Mouse (Mus musculus) liver, embryonic 15.5 days (tissue): ENCODE data around the gene Zc3hav1l. TPM values are rescaled to one million over a fixed set of nuclear protein-coding genes. Genes with fewer than 3 reads are reported as not detected.

Source experiments
- ATAC-seq: fragments of 200-750 bp; cut with Nextera tagmentation; 2 replicates; pipeline ENCODE4 v1.8.0; 2017; ENCODE audit warnings: moderate number of reproducible peaks, mild to moderate bottlenecking, moderate library complexity; ENCODE audit not compliant: insufficient read depth
- H3K27ac ChIP-seq: fragments of 300-500 bp; sonication (generic); replicated peaks from 2 replicates; pipeline ENCODE4 v1.5.1; 2015; ENCODE audit warnings: mild to moderate bottlenecking, inconsistent platforms
- H3K27me3 ChIP-seq: fragments of 300-500 bp; sonication (generic); 2 replicates; pipeline ENCODE4 v1.6.1; 2015; ENCODE audit warnings: mild to moderate bottlenecking, inconsistent platforms
- H3K36me3 ChIP-seq: fragments of 300-500 bp; sonication (generic); replicated peaks from 2 replicates; pipeline ENCODE4 v1.6.1; 2015; ENCODE audit warnings: moderate library complexity, mild to moderate bottlenecking, inconsistent platforms
- H3K4me1 ChIP-seq: fragments of 300-500 bp; sonication (generic); replicated peaks from 2 replicates; pipeline ENCODE4 v1.6.1; 2015; ENCODE audit warnings: inconsistent platforms
- H3K4me2 ChIP-seq: fragments of 300-500 bp; sonication (generic); 2 replicates; pipeline ENCODE4 v1.6.1; 2015; ENCODE audit warnings: moderate library complexity, mild to moderate bottlenecking, inconsistent platforms
- H3K4me3 ChIP-seq: fragments of 300-500 bp; sonication (generic); replicated peaks from 2 replicates; pipeline ENCODE4 v1.5.1; 2015; ENCODE audit warnings: mild to moderate bottlenecking, inconsistent platforms
- H3K9ac ChIP-seq: fragments of 300-500 bp; sonication (generic); 2 replicates; pipeline ENCODE4 v1.6.1; 2015; ENCODE audit warnings: moderate library complexity, mild to moderate bottlenecking, inconsistent platforms
- H3K9me3 ChIP-seq: fragments of 300-500 bp; sonication (generic); replicated peaks from 2 replicates; pipeline ENCODE4 v1.6.1; 2016; ENCODE audit warnings: inconsistent platforms
- WGBS: fragments of 180-500 bp; shearing (Covaris S2); methylation state at CpG from one replicate; pipeline ENCODE4 v1.1.7; 2015; ENCODE audit warnings: mixed read lengths; ENCODE audit not compliant: insufficient replicate concordance; 5-methylcytosine and 5-hydroxymethylcytosine counted together
- polyA plus RNA-seq: library from polyadenylated mRNA; unstranded; fragments of >200 nt; fragmentation: Nextera tagmentation; extraction: Ambion mirVana; gene quantifications from 2 replicates; pipeline ENCODE4 v1.2.1, GENCODE M21; 2015

Zc3hav1l gene
- polyA plus RNA-seq, 1 experiment from 2014 or later = 1.4 TPM

DNA sequence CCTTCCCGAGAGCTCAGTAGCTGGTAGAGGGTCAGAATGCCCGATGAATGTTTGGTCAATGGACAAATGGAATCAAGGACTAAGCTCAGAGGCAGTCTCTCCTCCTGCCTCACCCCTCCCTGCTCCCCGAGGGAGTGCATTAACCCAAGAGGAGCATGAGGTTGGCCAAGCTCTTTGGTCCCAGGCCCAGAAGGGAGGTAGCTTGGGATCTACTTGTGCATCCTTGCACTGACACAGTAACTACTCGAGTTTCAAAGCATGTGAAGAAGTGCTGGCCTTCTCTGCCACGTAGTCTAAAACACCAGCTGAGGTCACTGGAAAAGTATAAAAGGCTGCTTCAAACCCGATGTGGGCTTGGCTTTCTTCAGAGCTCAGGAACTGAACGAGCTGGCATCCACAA is 34.6 kb downstream of the Zc3hav1l start:
- Histone ChIP-seq H3K36me3 (no peaks in the 10 kb centered on the region), H3K4me2 (no peak overlapping the region), H3K27me3 (no peaks in the 10 kb centered on the region), H3K4me3 (no peak overlapping the region), H3K27ac (no peak overlapping the region), H3K9me3 (no peaks in the 10 kb centered on the region), H3K9ac (no peak overlapping the region), H3K4me1 (no peaks in the 10 kb centered on the region)
- ATAC-seq = no peak
- 51% methylated on average over 7 of the region's 7 CpGs for WGBS

DNA sequence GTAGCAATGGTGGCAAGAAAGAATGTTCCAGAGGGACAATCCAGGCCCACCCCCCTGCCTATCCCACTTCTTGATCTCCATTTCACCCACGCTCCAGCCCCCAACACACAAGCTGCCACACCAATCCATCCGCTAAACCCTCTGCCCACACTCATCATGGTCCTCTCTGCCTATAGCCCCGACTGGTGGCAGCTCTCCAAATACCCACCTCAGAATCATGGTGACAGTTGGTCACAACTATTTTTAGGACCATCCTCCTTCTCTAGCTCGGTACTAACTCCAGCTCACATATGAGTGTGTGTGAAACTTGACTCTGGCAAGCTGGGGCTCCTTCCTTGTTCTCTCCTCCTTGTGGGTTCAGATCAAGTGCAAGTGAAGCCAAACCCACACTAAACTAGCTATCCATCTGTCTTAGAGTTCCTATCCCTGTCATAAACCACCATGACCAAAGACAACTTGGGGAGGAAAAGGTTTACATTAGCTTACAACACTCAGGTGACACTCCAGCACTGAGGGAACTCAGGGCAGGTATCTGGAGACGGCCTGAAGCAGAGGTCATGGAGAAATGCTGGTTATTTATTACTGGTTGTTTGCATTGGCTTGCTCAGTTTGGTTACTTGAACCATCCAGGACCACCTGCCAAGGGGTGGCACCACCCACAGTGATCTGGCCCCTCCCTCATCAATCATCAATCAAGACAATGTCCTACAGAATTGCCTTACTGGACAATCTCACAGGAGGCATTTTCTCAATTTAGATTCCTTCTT is 35.5 kb downstream of the Zc3hav1l start:
- WGBS = 43% methylated on average over 5 of the region's 5 CpGs
- no peaks in the 10 kb centered on the region for H3K36me3 ChIP-seq
- no peak overlapping the region for H3K27ac ChIP-seq
- no peaks in the 10 kb centered on the region for H3K9me3 ChIP-seq
- no peaks in the 10 kb centered on the region for H3K4me1 ChIP-seq
- H3K27me3 ChIP-seq = no peaks in the 10 kb centered on the region
- H3K4me2 ChIP-seq = no peak overlapping the region
- H3K9ac ChIP-seq = no peak overlapping the region
- H3K4me3 ChIP-seq = no peak overlapping the region
- no peak for ATAC-seq

DNA sequence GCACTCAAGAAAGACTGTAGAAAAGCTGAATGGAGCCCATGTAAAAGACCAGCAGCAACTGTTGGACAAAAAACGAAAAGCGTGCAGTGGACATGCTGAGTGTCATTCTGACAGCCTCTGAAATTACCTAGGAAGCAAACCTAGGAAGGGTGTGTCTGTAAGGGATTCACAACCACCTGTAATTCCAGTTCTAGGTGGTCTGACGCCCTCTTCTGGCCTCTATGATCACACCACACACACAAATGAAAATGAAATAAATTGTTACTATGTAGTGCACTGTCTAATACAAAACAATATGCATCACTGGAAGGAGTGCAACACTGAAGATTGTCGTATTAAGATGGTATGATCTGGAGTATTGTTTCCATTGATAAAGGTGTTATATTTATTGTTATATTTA is 37.2 kb downstream of the Zc3hav1l start:
- no peaks in the 10 kb centered on the region for H3K27me3 ChIP-seq
- no peak overlapping the region for H3K4me2 ChIP-seq
- H3K36me3 ChIP-seq = no peaks in the 10 kb centered on the region
- 55% methylated on average over 4 of the region's 4 CpGs for WGBS
- no peaks in the 10 kb centered on the region for H3K4me1 ChIP-seq
- no peak for ATAC-seq
- no peaks in the 10 kb centered on the region for H3K9me3 ChIP-seq
- no peak overlapping the region for H3K4me3 ChIP-seq
- H3K9ac ChIP-seq = no peak overlapping the region
- no peak overlapping the region for H3K27ac ChIP-seq

DNA sequence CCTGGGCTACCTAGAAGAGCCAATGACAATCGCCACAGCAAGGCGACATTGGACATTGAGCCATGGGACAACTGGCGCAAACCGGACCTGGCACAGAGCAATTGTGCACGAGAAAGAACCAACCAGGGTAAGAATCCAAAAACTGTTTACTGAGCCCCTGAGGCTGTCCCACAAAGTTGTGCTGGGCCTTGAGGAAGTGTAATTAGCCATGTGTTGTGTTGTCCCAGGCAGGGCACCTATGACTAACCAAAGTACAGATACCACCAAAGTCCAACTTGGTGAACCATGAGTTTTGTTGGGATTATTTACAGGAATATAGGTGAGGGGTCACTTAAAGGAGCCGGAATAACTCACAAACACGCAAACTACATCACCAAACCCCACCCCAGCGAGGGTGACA is 41.6 kb downstream of the Zc3hav1l start:
- WGBS = 73% methylated on average over 8 of the region's 8 CpGs
- no peaks in the 10 kb centered on the region for H3K36me3 ChIP-seq
- H3K27me3 ChIP-seq = peaks cover 29% of the 10 kb centered on the region
- no peak overlapping the region for H3K27ac ChIP-seq
- no peak for ATAC-seq
- H3K9ac ChIP-seq = no peak overlapping the region
- H3K9me3 ChIP-seq = no peaks in the 10 kb centered on the region
- no peak overlapping the region for H3K4me2 ChIP-seq
- H3K4me1 ChIP-seq = peaks cover 13% of the 10 kb centered on the region
- no peak overlapping the region for H3K4me3 ChIP-seq

DNA sequence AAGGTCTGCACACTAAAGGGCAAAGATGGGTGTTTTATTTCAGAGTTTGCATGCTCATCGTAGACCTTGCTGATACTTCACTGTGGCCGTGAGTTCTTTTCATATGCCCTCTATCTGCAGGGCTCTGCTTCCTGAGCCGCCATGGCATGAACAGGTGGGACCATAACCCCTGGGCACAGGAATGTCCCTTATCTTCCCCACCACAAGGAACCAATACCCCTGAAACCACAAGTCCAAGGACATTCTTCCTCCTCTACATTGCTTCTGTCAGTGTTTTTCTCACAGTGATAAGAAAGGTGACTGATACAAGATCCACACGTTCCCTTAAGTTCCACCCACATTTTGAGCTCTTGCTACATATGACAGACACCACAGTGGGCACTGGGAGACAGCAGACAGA is 42.3 kb downstream of the Zc3hav1l start:
- no peak overlapping the region for H3K4me2 ChIP-seq
- no peak for ATAC-seq
- peaks cover 13% of the 10 kb centered on the region for H3K4me1 ChIP-seq
- WGBS = 38% methylated on average over 4 of the region's 4 CpGs
- no peak overlapping the region for H3K9ac ChIP-seq
- no peak overlapping the region for H3K27ac ChIP-seq
- peaks cover 36% of the 10 kb centered on the region for H3K27me3 ChIP-seq
- no peaks in the 10 kb centered on the region for H3K9me3 ChIP-seq
- H3K36me3 ChIP-seq = no peaks in the 10 kb centered on the region
- no peak overlapping the region for H3K4me3 ChIP-seq

DNA sequence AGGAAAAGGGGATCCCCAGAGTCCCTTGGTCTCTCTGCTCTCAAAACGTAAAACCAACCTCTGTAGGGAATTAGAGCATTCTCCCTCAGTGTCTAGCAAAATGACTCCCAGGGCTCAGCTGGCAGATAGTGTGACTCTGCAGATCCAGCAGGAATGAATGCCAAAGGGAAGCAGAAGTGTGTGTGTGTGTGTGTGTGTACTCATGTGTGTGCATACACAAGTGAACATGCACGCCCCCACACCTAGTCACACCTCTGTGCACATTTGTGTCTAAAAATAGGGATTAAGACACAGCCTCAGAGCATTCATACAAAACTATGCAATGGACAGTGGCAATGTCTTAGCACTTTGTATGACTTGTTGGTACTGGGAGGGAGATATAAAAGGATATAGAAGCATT is 43.3 kb downstream of the Zc3hav1l start:
- no peak overlapping the region for H3K4me2 ChIP-seq
- H3K4me3 ChIP-seq = no peak overlapping the region
- no peak overlapping the region for H3K27ac ChIP-seq
- no peaks in the 10 kb centered on the region for H3K36me3 ChIP-seq
- no peak for ATAC-seq
- peaks cover 13% of the 10 kb centered on the region for H3K4me1 ChIP-seq
- H3K9ac ChIP-seq = no peak overlapping the region
- no peaks in the 10 kb centered on the region for H3K9me3 ChIP-seq
- WGBS = 69% methylated on average over 2 of the region's 2 CpGs
- peaks cover 42% of the 10 kb centered on the region for H3K27me3 ChIP-seq

DNA sequence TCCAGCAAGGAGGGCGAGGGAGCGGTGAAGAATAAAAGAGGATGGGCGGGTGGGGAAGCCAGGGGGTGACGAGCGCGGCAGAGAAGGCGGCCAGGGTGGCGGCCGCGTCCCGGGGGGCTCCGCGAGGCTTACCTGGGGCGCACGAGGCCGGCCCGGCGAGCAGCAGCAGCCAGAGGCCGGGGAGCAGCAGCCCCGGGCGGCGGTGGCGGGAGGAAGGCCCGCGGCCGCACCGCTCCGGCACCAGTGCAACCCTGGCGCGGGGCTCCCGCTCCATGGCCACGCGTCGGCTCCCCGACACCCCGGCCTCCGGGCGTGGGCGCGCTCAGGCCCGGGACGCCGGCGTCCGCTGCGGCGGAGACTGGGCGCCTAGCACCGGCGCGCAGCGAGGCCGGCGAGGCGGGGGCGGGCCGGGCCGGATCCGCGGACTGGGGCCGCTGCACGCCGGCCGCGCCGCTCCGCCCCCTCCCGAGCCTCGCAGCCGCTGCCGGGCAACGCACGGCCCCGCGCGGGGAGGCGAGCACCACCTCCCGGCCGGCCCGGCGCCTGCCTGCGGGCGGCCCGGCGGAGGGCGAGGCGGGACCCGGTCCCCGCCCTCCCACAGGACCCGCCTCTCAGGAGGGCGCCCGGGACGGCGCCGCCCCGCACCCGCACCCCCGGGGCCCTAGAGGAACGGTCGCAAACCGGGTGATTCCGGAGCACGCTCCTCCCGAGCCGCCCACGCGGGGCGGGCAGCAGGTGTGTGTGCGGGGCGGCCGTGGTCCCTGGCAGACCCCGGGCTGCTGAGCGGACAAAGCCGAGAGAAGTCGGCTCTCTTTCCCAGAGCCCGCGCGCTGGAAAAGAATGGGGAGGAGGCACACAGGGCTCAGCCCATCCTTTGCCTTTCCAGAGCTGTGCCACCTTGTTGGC is 45.1 kb downstream of the Zc3hav1l start, which contains the start of gene D630045J12Rik:
Gene D630045J12Rik, minus strand, starts transcription at position 274 of the 906 bp plus-strand sequence.
- Histone ChIP-seq H3K4me3 (peak within 1 kb of the TSS; percentile 65), H3K9me3 (no peaks in the 10 kb centered on the region), H3K27me3 (peaks cover 42% of the 10 kb centered on the region), H3K4me1 (peaks cover 13% of the 10 kb centered on the region), H3K9ac (peak within 1 kb of the TSS; percentile 39; the same call in 1 of the 2 replicates), H3K27ac (peak within 1 kb of the TSS; percentile 29; the same call in 1 of the 2 replicates), H3K36me3 (no peaks in the 10 kb centered on the region), H3K4me2 (peak within 1 kb of the TSS; percentile 90)
- peak; percentile 92 for ATAC-seq
- WGBS = under 1% methylated on average over 96 of the region's 118 CpGs

DNA sequence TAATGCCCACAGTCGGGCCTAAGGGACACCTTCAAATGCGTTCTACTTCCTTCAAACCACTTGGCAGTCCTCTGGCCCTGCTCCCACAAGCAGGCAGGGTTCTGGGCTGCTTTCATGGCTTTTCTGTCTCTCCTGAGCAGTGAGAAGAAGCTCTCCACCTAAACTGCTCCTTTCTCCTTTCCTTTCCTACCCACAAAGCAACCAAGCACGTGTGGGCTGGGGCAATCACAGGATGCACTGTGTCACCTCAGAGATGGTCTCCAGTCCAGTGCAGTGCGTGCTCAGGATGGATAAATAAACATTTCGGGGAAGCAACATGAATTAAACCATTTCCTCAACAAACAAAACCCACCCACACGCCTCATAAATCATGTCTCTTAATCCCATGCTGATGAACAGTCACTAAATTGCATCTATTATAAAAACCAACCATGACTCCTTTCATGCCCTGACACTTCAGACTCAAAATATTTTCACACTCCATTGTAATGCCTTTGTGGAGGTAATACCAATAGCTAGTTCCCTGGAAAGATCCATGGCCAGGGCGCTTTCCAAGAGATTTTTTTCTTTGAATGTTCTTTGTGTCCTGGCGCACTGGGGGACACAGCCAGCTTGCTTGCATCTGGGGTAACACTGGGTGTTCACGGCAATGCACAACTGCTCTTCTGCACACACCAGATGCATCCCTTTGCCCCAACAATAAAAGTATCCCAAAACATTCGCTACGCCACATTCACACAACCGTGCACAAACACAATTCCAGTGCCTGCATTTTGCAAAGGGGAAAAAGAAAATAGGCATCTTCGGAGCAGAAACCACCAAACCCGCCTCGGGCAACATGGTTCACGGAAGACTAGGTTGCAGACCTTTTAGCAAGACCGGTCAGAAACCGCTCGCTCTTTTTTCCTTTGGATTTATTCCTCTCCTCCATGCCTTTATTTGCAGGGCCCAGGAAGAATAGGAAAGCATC is 46.0 kb downstream of the Zc3hav1l start:
- WGBS = 17% methylated on average over 19 of the region's 19 CpGs

DNA sequence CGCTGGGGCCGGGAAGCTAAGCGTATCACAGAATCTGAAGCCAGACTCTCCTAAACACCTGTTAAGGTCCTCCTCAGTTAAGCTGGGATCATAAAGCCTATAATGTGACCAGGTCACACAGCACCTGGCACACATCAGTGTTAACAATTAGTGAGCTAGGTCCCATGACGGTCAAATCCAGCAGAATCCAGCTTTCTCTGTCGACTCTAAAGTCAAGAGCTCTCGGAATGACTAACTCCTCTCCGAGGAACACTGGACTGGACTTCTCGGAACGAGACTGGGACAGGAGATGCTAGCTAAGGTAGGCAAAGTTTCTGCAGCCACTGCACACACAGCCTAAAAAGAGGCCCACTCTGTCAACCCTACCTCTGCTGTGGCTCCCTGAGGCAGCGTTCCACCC is 46.9 kb downstream of the Zc3hav1l start:
- Histone ChIP-seq H3K4me1 (peaks cover 13% of the 10 kb centered on the region), H3K27ac (no peak overlapping the region), H3K27me3 (peaks cover 42% of the 10 kb centered on the region), H3K9ac (no peak overlapping the region), H3K36me3 (no peaks in the 10 kb centered on the region), H3K9me3 (no peaks in the 10 kb centered on the region), H3K4me2 (no peak overlapping the region), H3K4me3 (no peak overlapping the region)
- no peak for ATAC-seq
- WGBS = 72% methylated on average over 10 of the region's 10 CpGs

More for the DNA sequence above, 46.0 kb downstream of the Zc3hav1l start:
- no peaks in the 10 kb centered on the region for H3K9me3 ChIP-seq
- no peak overlapping the region for H3K27ac ChIP-seq
- peak overlapping the region; percentile 65 for H3K4me3 ChIP-seq
- H3K4me1 ChIP-seq = peaks cover 13% of the 10 kb centered on the region
- H3K9ac ChIP-seq = peak overlapping the region; percentile 32; the same call in 1 of the 2 replicates
- peaks cover 42% of the 10 kb centered on the region for H3K27me3 ChIP-seq
- ATAC-seq = no peak
- H3K36me3 ChIP-seq = no peaks in the 10 kb centered on the region
- H3K4me2 ChIP-seq = peak overlapping the region; percentile 90

DNA sequence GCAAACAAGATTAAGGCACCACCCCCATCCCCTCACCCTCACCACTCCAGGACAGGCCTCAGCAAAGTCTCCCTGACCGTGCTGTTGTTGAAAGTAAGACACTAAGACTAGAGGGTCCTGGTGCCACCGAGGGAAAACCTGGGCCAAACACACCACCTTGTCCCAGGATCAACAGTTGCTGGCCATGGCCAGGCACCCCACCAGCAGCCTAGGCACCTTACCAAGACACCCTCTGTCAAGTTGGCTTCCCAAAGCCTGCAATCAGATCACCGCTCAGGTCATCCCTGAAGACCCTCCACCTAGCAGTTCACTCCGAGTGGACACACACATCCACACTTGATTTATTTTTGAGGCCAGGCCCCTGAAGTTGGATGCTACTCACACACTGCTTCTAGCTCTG is 47.6 kb downstream of the Zc3hav1l start:
- H3K27me3 ChIP-seq = peaks cover 42% of the 10 kb centered on the region
- H3K27ac ChIP-seq = no peak overlapping the region
- H3K36me3 ChIP-seq = no peaks in the 10 kb centered on the region
- no peak overlapping the region for H3K4me2 ChIP-seq
- H3K9ac ChIP-seq = no peak overlapping the region
- H3K4me1 ChIP-seq = peaks cover 13% of the 10 kb centered on the region
- no peak overlapping the region for H3K4me3 ChIP-seq
- H3K9me3 ChIP-seq = no peaks in the 10 kb centered on the region
- WGBS = 47% methylated on average over 4 of the region's 4 CpGs
- ATAC-seq = no peak
